Mouse (Mus musculus) erythroblast, embryonic 14.5 days (primary cell): Measurements from ENCODE around the gene Gpr34.

ENCODE experiments used
- GATA1 ChIP-seq: IDR thresholded peaks from 2 replicates; pipeline ENCODE4 v1.6.1; 2012; ENCODE audit warnings: low read length, inconsistent platforms, mixed read lengths
- TAL1 ChIP-seq: IDR thresholded peaks from 3 replicates; pipeline ENCODE4 v1.6.1; 2012; ENCODE audit warnings: low read length, inconsistent platforms, mixed read lengths

DNA sequence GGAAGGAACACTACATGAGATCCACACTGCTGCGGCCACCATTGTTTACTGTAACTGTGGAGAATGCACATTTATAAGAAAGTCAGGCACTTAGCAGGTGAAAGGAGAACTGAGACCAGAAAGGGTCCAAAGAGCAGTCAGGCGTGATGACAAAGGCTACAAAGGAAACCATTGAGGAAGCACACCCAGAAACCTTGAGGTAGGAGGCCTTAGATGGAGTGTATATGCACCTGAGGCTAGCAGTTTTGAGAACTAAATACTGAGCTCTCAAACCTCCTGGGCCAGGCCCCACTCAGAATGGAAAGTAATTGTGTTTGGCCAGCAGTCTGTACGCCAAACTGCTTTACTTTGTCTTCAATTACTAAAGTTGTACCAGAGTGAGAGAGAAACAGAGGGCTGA is 38.5 kb downstream of the Gpr34 start:
- TF ChIP-seq TAL1 (no peak), GATA1 (no peak)
